Mouse (Mus musculus) limb, embryonic 14.5 days (tissue): ENCODE measurements around the gene Tsen54. TPM values are rescaled to one million over a fixed set of nuclear protein-coding genes. Genes with fewer than 3 reads are reported as not detected.

Experiments used
- ATAC-seq: fragments of 200-750 bp; cut with Nextera tagmentation; 2 replicates; pipeline ENCODE4 v1.8.0; 2017; ENCODE audit warnings: low read depth, moderate number of reproducible peaks, moderate TSS enrichment; ENCODE audit not compliant: low FRiP score
- DNase-seq: peaks from one replicate; pipeline ENCODE4 v3.0.0-alpha.2; 2015; ENCODE audit warnings: low spot score
- H3K27ac ChIP-seq: fragments of 300-500 bp; sonication (generic); replicated peaks from 2 replicates; pipeline ENCODE4 v1.5.1; 2014; ENCODE audit warnings: low read depth, mild to moderate bottlenecking, low read length, moderate library complexity, mixed read lengths
- H3K27me3 ChIP-seq: fragments of 300-500 bp; sonication (generic); 2 replicates; pipeline ENCODE4 v1.6.1; 2014; ENCODE audit warnings: low read length, mixed read lengths; ENCODE audit not compliant: control insufficient read depth, insufficient read depth
- H3K36me3 ChIP-seq: fragments of 300-500 bp; sonication (generic); 2 replicates; pipeline ENCODE4 v1.6.1; 2014; ENCODE audit warnings: mild to moderate bottlenecking, low read length, moderate library complexity, mixed read lengths; ENCODE audit not compliant: control insufficient read depth, insufficient read depth
- H3K4me1 ChIP-seq: fragments of 300-500 bp; sonication (generic); 2 replicates; pipeline ENCODE4 v1.6.1; 2014; ENCODE audit warnings: antibody characterized with exemption, low read length, mixed read lengths; ENCODE audit not compliant: control insufficient read depth, insufficient read depth
- H3K4me2 ChIP-seq: fragments of 300-500 bp; sonication (generic); replicated peaks from 2 replicates; pipeline ENCODE4 v1.6.1; 2014; ENCODE audit warnings: low read depth, mild to moderate bottlenecking, low read length, moderate library complexity; ENCODE audit not compliant: severe bottlenecking
- H3K4me3 ChIP-seq: fragments of 300-500 bp; sonication (generic); replicated peaks from 2 replicates; pipeline ENCODE4 v1.5.1; 2014; ENCODE audit warnings: low read length
- H3K9ac ChIP-seq: fragments of 300-500 bp; sonication (generic); 2 replicates; pipeline ENCODE4 v1.6.1; 2014; ENCODE audit warnings: mild to moderate bottlenecking, low read depth, low read length, moderate library complexity; ENCODE audit not compliant: severe bottlenecking
- H3K9me3 ChIP-seq: fragments of 300-500 bp; sonication (generic); 2 replicates; pipeline ENCODE4 v1.6.1; 2016; ENCODE audit warnings: low read length; ENCODE audit not compliant: control insufficient read depth
- POLR2A ChIP-seq: fragments of 200-500 bp; IDR thresholded peaks from 2 replicates; pipeline ENCODE4 v1.8.0; 2012; ENCODE audit warnings: inconsistent platforms, mild to moderate bottlenecking, moderate library complexity, borderline replicate concordance; ENCODE audit not compliant: insufficient read depth, insufficient read length; ENCODE audit errors: extremely low read depth
- WGBS: fragments of 180-500 bp; shearing (Covaris S2); extraction: QIAGEN DNeasy Blood & Tissue Kit; methylation state at CpG from one replicate; pipeline ENCODE4 v1.1.7; 2014; 5-methylcytosine and 5-hydroxymethylcytosine counted together
- polyA plus RNA-seq, 2 experiments: library from polyadenylated mRNA; depleted of rRNA in 1 of 2; stranded (reverse) in 1 of 2; unstranded in 1 of 2; fragments of >200 nt; fragmentation: Nextera tagmentation in 1 of 2; extraction: Ambion mirVana in 1 of 2; gene quantifications; 2 replicates each; pipeline versions ENCODE4 v1.2.1 to v1.2.3; 2012 to 2014

The Tsen54 gene
- polyA plus RNA-seq, 2 experiments = 28.1 to 32.6 TPM

- DNase-seq (no peak), ATAC-seq (no peak)
- TF ChIP-seq POLR2A = no peak
- Histone ChIP-seq H3K27me3 (no peaks in the 10 kb centered on the region), H3K4me3 (no peak overlapping the region), H3K27ac (no peak overlapping the region), H3K9ac (no peak overlapping the region), H3K9me3 (no peaks in the 10 kb centered on the region), H3K36me3 (peaks cover 75% of the 10 kb centered on the region), H3K4me1 (peaks cover 21% of the 10 kb centered on the region), H3K4me2 (no peak overlapping the region)
- 95% methylated on average over 7 of the region's 7 CpGs for WGBS
Observed at GRCm38 (mm10) chr11:115805005-115805404, 9.5 kb upstream of the Tsen54 start.

- Histone ChIP-seq H3K27me3 (no peaks in the 10 kb centered on the region), H3K4me3 (no peak overlapping the region), H3K9ac (no peak overlapping the region), H3K4me2 (no peak overlapping the region), H3K9me3 (no peaks in the 10 kb centered on the region), H3K27ac (no peak overlapping the region), H3K4me1 (peaks cover 31% of the 10 kb centered on the region), H3K36me3 (peaks cover 75% of the 10 kb centered on the region)
- ATAC-seq (no peak), DNase-seq (no peak)
- WGBS = 96% methylated on average over 10 of the region's 10 CpGs
- no peak for TF ChIP-seq POLR2A
Observed at GRCm38 (mm10) chr11:115806154-115806553, 8.4 kb upstream of the Tsen54 start.

GRCm38 (mm10) chr11:115807306-115807705 is 7.2 kb upstream of the Tsen54 start:
- ATAC-seq = no peak
- Histone ChIP-seq H3K4me3 (no peak overlapping the region), H3K4me1 (peaks cover 41% of the 10 kb centered on the region), H3K4me2 (no peak overlapping the region), H3K27ac (no peak overlapping the region), H3K27me3 (no peaks in the 10 kb centered on the region), H3K9ac (no peak overlapping the region), H3K9me3 (no peaks in the 10 kb centered on the region), H3K36me3 (peaks cover 74% of the 10 kb centered on the region)
- WGBS = 73% methylated on average over 6 of the region's 6 CpGs
- no peak for DNase-seq
- no peak for TF ChIP-seq POLR2A

GRCm38 (mm10) chr11:115807971-115808370 is 6.6 kb upstream of the Tsen54 start:
- H3K4me1 ChIP-seq = peaks cover 46% of the 10 kb centered on the region
- no peaks in the 10 kb centered on the region for H3K27me3 ChIP-seq
- no peak overlapping the region for H3K4me3 ChIP-seq
- peak overlapping the region; percentile 38; the same call in 1 of the 2 replicates for H3K27ac ChIP-seq
- WGBS = 70% methylated on average over 11 of the region's 11 CpGs
- peaks cover 67% of the 10 kb centered on the region for H3K36me3 ChIP-seq
- H3K9ac ChIP-seq = no peak overlapping the region
- ATAC-seq = no peak
- DNase-seq = no peak
- no peak overlapping the region; the same call in 1 of the 2 replicates for H3K4me2 ChIP-seq
- H3K9me3 ChIP-seq = no peaks in the 10 kb centered on the region
- no peak for TF ChIP-seq POLR2A

- TF ChIP-seq POLR2A = no peak
- Histone ChIP-seq H3K9ac (peak overlapping the region; percentile 36), H3K9me3 (no peaks in the 10 kb centered on the region), H3K4me1 (peaks cover 46% of the 10 kb centered on the region), H3K36me3 (peaks cover 59% of the 10 kb centered on the region), H3K4me3 (peak overlapping the region; percentile 14), H3K27ac (peak overlapping the region; percentile 48), H3K4me2 (peak overlapping the region; percentile 97), H3K27me3 (no peaks in the 10 kb centered on the region)
- ATAC-seq (no peak), DNase-seq (peak; percentile 76)
- WGBS = 22% methylated on average over 10 of the region's 10 CpGs
Observed at GRCm38 (mm10) chr11:115808696-115809310, 5.7 kb upstream of the Tsen54 start.
